Mouse (Mus musculus): ENCODE data around the gene Dock7. TPM values are rescaled to one million over a fixed set of nuclear protein-coding genes. Genes with fewer than 3 reads are reported as not detected.
A peak's percentile ranks its signal among the peaks of the same experiment; 100 is the strongest.

The Dock7 gene
- polyA plus RNA-seq, 1 experiment from 2014 or later: 24.5 TPM

DNA sequence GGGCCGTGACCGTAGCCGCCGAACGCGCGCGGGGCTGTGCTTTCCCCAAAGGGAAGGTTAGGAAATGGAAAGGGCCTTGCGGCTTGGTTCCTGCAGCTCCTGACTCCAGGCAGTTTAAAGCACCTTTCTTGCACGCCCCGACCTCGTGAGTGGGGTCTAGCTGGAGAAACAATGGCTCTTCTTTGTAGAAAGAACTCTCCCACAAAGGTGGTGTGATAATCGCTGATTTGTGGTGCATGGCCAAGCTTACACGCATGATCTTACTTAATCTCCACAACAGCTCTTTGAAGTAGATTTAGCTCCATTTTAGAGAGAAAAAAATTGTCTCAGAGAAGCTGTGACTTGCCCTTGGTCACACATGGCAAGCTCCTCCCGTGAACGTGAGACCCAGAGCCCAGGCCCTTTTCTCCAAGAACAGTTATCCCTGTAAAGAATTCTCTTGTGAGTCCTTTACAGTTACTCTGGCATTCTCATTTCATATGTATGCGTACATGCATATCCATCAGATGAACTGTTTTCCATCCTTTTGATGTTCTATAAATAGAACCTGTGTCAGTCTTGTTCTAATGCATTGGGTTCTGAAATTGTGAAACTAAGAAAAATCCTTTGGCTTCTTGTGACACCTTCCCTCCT is 524 bp upstream of the Dock7 start:
- Histone ChIP-seq H3K36me3 (no peaks in the 10 kb centered on the region), H3K27me3 (replicated peaks) (no peaks in the 10 kb centered on the region), H3K27ac (replicated peaks) (0 out of 2 replicates have a peak overlapping the region, but pooled peaks have one; percentile 63), H3K4me3 (peak overlapping the region; percentile 94), H3K4me2 (peak overlapping the region; percentile 86), H3K9ac (peak overlapping the region; percentile 98), H3K4me1 (peaks cover 38% of the 10 kb centered on the region), H3K9me3 (no peaks in the 10 kb centered on the region)
- whole genome bisulfite sequencing: 3% methylated on average over 17 of the region's 17 CpGs
- no peak; the same call in 1 of the 2 replicates for ATAC-seq (ENCODE audit: extremely low read depth, insufficient number of reproducible peaks, low FRiP score, low TSS enrichment)

DNA sequence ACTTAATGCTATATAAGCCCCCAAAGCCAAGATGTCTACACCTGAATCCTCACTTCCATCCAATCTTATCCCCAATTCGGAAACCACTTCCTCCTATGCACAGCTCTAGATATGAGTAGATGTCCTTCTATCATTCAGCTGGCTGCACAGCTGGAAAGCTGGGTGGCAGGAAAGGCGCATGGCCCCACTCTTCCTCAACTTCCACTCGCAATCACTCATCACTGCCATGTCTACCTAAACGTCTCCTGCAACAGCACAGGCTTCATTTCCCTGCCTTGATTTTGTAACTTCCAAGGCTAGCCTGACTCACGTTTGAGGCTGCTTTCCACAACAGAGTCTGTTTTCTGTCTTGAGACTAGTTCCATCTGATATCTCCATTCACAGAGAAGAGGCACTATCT is 1.7 kb downstream of the Dock7 start:
- Histone ChIP-seq H3K27ac (replicated peaks) (no peak overlapping the region), H3K4me2 (peak overlapping the region; percentile 86), H3K36me3 (no peaks in the 10 kb centered on the region), H3K9me3 (no peaks in the 10 kb centered on the region), H3K4me1 (peaks cover 48% of the 10 kb centered on the region), H3K4me3 (peak overlapping the region; percentile 94), H3K9ac (peak overlapping the region; percentile 61), H3K27me3 (replicated peaks) (no peaks in the 10 kb centered on the region)
- WGBS: 28% methylated on average over 5 of the region's 5 CpGs
- no peak for ATAC-seq (ENCODE audit: extremely low read depth, insufficient number of reproducible peaks, low FRiP score, low TSS enrichment)

DNA sequence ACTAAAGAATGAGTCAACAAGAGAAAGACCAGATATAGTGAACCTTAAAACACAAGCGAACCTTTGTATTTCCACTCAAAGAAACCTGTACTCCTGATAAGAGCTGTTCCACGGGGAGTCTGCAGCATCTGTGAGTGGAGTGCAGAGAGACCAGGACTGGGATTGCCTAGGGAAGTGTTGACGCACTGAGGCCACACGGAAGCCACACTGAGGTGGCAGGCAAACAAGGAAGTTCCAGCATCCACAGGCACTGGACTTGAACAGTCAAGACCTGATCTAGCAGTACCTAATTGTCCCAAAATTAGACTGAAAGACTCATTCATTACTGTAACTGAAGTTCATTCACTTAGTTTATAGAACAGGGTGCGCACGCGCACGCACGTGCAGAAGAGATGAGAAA is 4.9 kb downstream of the Dock7 start:
- WGBS: 57% methylated on average over 9 of the region's 9 CpGs
- H3K4me3 ChIP-seq: no peak overlapping the region
- ATAC-seq (ENCODE audit: extremely low read depth, insufficient number of reproducible peaks, low FRiP score, low TSS enrichment): no peak
- peak overlapping the region; percentile 10 for H3K4me2 ChIP-seq
- H3K36me3 ChIP-seq: no peaks in the 10 kb centered on the region
- H3K9ac ChIP-seq: no peak overlapping the region
- H3K27me3 ChIP-seq (replicated peaks): no peaks in the 10 kb centered on the region
- no peak overlapping the region; the same call in 1 of the 2 replicates for H3K27ac ChIP-seq (replicated peaks)
- H3K4me1 ChIP-seq: peaks cover 59% of the 10 kb centered on the region
- no peaks in the 10 kb centered on the region for H3K9me3 ChIP-seq

DNA sequence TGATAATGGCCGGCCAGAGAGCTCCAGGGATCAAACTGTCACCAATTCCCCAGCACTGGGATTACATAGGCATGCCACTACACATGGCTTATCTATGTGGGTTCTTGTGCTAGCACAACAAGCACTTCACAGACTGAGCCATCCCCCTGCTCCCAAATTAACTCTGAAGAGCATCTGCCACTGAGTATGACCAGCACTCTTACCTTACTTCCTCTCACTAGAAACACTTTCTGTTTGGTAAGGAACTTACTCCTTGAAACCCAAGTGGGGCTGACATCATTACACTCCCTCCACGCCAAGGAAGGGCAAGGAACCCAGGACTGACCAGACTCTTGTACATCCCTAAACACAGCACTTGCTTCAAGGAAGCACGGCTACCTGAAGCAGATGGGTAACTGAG is 9.0 kb downstream of the Dock7 start:
- Histone ChIP-seq H3K4me1 (peaks cover 62% of the 10 kb centered on the region), H3K27ac (replicated peaks) (0 out of 2 replicates have a peak overlapping the region, but pooled peaks have one; percentile 8), H3K27me3 (replicated peaks) (no peaks in the 10 kb centered on the region), H3K4me3 (no peak overlapping the region), H3K9me3 (no peaks in the 10 kb centered on the region), H3K36me3 (no peaks in the 10 kb centered on the region), H3K9ac (no peak overlapping the region), H3K4me2 (no peak overlapping the region)
- no peak for ATAC-seq (ENCODE audit: extremely low read depth, insufficient number of reproducible peaks, low FRiP score, low TSS enrichment)
- WGBS: 53% methylated on average over 3 of the region's 3 CpGs

DNA sequence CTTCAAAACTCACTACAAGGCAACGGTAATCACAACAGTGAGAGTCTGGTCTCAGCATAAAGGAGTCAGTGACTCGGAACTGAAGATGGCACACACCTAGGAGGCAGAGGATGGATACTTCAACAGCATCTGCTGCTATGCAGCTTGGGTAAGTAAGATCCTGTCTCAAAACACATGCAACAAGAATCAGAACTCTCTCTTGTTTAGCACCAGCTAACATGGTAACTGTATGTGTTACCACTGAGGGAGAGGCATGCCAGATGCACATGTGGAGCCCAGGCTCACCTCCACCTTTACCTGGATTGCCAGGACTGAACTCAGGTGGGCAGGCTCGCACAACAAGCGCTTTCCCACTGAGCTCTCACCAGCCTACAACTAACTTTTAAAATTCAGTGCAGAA is 11.9 kb downstream of the Dock7 start:
- Histone ChIP-seq H3K4me2 (no peak overlapping the region), H3K4me1 (peaks cover 44% of the 10 kb centered on the region), H3K4me3 (no peak overlapping the region), H3K9ac (no peak overlapping the region), H3K36me3 (no peaks in the 10 kb centered on the region), H3K27ac (replicated peaks) (no peak overlapping the region), H3K27me3 (replicated peaks) (no peaks in the 10 kb centered on the region), H3K9me3 (no peaks in the 10 kb centered on the region)
- no peak for ATAC-seq (ENCODE audit: extremely low read depth, insufficient number of reproducible peaks, low FRiP score, low TSS enrichment)
- 90% methylated on average over 4 of the region's 4 CpGs for WGBS

DNA sequence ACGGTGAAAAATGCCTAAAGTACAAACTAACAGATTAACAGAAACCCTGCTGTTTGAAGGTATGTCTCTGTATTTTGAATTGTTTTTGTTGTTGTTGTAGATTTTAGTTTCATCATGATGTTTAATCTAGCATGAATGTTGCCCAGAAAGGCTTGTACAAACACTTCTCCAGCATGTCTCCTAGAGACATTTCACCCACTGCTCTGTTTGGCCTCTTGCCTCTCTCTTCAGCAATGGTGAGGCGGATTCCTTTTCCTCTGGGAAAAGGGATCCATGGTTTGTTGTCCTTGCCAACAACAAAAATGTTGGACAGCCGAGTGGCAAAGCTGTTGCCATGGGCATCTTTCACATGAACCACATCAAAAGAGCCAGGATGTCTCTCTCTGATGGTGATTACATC is 17.9 kb downstream of the Dock7 start:
- no peak overlapping the region for H3K4me2 ChIP-seq
- ATAC-seq (ENCODE audit: extremely low read depth, insufficient number of reproducible peaks, low FRiP score, low TSS enrichment): no peak
- H3K36me3 ChIP-seq: 0 out of 2 replicates have a peak, but pooled peaks cover 4% of the 10 kb centered on the region
- peaks cover 34% of the 10 kb centered on the region for H3K4me1 ChIP-seq
- H3K4me3 ChIP-seq: no peak overlapping the region
- WGBS: 77% methylated on average over 3 of the region's 3 CpGs
- no peaks in the 10 kb centered on the region for H3K9me3 ChIP-seq
- no peak overlapping the region for H3K9ac ChIP-seq
- no peaks in the 10 kb centered on the region for H3K27me3 ChIP-seq (replicated peaks)
- H3K27ac ChIP-seq (replicated peaks): no peak overlapping the region

DNA sequence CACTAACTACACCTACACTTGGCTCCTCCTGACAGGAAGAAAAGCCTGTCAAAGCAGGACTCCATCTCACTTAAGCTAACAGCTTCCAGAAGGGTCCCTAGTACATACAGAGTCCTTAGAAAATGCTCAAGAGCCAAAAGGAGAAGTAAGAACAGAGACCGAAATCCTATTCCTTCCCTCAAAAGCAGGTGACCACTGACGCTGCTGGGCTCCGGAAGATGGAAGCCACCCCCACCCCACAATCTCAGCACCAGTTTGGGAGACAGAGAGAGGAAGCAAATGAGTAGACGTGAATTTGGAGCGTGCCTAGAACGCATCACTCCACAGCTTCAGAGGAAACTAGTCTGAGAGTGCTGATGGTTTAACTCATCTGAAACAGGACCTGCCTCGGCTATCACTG is 20.0 kb downstream of the Dock7 start:
- no peak overlapping the region for H3K9ac ChIP-seq
- H3K4me3 ChIP-seq: no peak overlapping the region
- no peak for ATAC-seq (ENCODE audit: extremely low read depth, insufficient number of reproducible peaks, low FRiP score, low TSS enrichment)
- H3K27me3 ChIP-seq (replicated peaks): no peaks in the 10 kb centered on the region
- H3K9me3 ChIP-seq: no peaks in the 10 kb centered on the region
- peaks cover 25% of the 10 kb centered on the region for H3K4me1 ChIP-seq
- no peak overlapping the region for H3K27ac ChIP-seq (replicated peaks)
- no peak overlapping the region for H3K4me2 ChIP-seq
- H3K36me3 ChIP-seq: 0 out of 2 replicates have a peak, but pooled peaks cover 4% of the 10 kb centered on the region
- WGBS: 75% methylated on average over 7 of the region's 7 CpGs

DNA sequence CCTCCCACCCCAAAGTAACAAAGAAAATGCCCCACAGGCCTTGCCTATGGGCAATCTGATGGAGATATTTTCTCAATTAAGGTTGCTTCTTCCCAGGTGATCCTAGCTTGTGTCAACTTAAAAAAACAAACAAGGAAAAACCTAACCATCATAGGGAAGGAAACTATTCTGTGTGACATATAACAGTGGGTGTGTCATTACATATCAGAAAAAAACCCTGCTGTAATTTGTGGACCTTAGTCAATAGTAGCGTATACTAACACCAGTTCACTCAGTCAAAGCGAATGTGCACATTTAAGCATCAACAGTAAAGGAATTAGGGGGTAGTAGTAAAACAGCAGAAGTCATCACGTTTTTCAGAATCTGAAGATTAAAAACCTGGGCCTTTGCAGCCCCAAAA is 28.9 kb downstream of the Dock7 start:
- H3K4me3 ChIP-seq: no peak overlapping the region
- H3K9ac ChIP-seq: no peak overlapping the region
- peaks cover 16% of the 10 kb centered on the region for H3K4me1 ChIP-seq
- 82% methylated on average over 3 of the region's 3 CpGs for WGBS
- no peak overlapping the region for H3K27ac ChIP-seq (replicated peaks)
- no peak for ATAC-seq (ENCODE audit: extremely low read depth, insufficient number of reproducible peaks, low FRiP score, low TSS enrichment)
- H3K27me3 ChIP-seq (replicated peaks): no peaks in the 10 kb centered on the region
- no peak overlapping the region for H3K4me2 ChIP-seq
- H3K36me3 ChIP-seq: peaks cover 22% of the 10 kb centered on the region
- no peaks in the 10 kb centered on the region for H3K9me3 ChIP-seq

DNA sequence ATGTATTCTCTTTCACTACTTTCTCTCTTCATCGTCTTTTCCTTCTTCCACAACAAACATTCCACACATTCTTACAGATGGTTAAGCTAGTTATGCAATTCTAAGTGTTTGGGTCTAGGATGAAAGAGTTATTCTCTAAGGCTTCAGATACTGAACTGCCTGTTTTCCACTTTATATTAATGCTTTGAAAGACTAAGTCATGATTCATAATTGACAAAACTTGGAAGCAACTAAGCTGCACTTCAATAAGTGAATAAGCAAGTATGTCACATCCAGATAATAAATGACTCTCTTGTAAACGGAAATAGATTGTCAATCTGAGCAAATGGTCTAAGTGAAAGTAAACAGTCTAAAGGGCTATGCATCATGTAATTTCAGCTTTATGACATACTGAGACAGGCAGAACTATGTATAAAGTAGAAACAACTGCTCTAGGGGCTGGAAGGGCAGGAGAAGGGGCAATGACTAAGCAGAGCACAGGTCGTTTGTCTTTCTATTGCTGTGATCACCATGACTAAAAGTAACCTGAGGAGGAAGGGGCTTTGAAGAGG is 29.5 kb downstream of the Dock7 start:
- Histone ChIP-seq H3K4me1 (peaks cover 16% of the 10 kb centered on the region), H3K27me3 (replicated peaks) (no peaks in the 10 kb centered on the region), H3K4me2 (no peak overlapping the region), H3K27ac (replicated peaks) (no peak overlapping the region), H3K9ac (no peak overlapping the region), H3K9me3 (no peaks in the 10 kb centered on the region), H3K4me3 (no peak overlapping the region), H3K36me3 (peaks cover 28% of the 10 kb centered on the region)
- no peak for ATAC-seq (ENCODE audit: extremely low read depth, insufficient number of reproducible peaks, low FRiP score, low TSS enrichment)
- WGBS: 43% methylated on average over 3 of the region's 3 CpGs

DNA sequence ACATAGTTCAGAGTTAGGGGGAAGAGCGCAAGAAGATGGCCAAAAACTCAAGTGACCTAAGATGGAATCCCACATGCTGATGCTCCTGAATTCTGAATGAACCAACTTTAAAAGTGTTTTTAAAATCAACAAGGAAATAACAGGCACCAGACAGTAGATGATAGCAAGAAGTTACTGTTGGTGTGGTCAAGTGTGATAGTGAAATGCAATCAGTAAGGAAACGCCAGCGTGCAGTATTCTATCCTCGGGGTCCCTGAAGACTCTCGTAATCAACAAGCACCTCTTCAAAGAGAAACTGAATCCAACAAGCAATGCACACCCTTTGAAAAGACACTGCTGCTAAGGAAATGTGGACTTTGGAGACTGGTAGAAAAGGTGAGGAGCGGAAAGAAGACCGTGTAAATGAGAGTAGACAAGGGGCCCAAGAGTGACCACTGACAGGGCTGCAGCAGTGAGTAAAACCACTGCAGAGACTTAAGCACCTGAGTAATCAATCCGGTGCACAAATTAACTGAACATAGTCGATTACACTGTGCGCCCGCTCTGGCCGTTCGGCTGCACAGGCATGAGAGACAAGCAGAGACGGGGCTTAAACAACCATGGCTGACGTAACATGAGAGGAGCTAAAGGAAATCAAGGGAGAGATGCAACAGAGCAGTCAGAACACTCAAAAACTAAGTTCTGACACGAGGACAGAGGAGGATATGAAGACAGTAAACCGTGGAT is 32.8 kb downstream of the Dock7 start:
- H3K4me1 ChIP-seq: peaks cover 11% of the 10 kb centered on the region
- H3K4me2 ChIP-seq: no peak overlapping the region
- no peak for ATAC-seq (ENCODE audit: extremely low read depth, insufficient number of reproducible peaks, low FRiP score, low TSS enrichment)
- H3K9me3 ChIP-seq: no peaks in the 10 kb centered on the region
- 84% methylated on average over 17 of the region's 17 CpGs for whole genome bisulfite sequencing
- no peak overlapping the region for H3K27ac ChIP-seq (replicated peaks)
- no peak overlapping the region for H3K4me3 ChIP-seq
- no peak overlapping the region for H3K9ac ChIP-seq
- H3K27me3 ChIP-seq (replicated peaks): no peaks in the 10 kb centered on the region
- H3K36me3 ChIP-seq: peaks cover 39% of the 10 kb centered on the region

DNA sequence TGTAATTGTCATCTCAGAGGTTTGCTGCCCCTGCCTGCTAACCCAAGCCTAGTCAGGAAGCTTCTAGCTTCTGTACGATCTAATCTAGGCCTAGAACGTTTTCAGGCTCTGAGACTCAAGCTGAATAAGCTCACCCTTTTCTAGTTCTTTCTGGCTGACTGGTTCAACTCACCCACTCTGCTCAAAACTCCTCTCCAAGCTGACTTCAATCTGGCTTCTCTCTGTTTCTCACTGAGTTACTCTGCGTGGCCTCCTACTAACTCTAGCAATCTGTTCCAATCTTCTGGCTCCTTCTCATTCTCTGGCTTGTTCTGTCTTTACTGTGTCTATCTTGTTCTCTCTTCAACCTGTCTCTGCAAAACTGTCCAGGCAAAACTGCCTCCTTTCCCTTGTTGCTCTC is 36.9 kb downstream of the Dock7 start:
- no peak overlapping the region for H3K27ac ChIP-seq (replicated peaks)
- no peak for ATAC-seq (ENCODE audit: extremely low read depth, insufficient number of reproducible peaks, low FRiP score, low TSS enrichment)
- no peak overlapping the region for H3K4me2 ChIP-seq
- H3K4me1 ChIP-seq: no peaks in the 10 kb centered on the region
- WGBS: 69% methylated on average over 3 of the region's 3 CpGs
- H3K27me3 ChIP-seq (replicated peaks): no peaks in the 10 kb centered on the region
- no peaks in the 10 kb centered on the region for H3K9me3 ChIP-seq
- no peak overlapping the region for H3K9ac ChIP-seq
- H3K36me3 ChIP-seq: peaks cover 41% of the 10 kb centered on the region
- H3K4me3 ChIP-seq: no peak overlapping the region
